In the genomic region with DNA sequence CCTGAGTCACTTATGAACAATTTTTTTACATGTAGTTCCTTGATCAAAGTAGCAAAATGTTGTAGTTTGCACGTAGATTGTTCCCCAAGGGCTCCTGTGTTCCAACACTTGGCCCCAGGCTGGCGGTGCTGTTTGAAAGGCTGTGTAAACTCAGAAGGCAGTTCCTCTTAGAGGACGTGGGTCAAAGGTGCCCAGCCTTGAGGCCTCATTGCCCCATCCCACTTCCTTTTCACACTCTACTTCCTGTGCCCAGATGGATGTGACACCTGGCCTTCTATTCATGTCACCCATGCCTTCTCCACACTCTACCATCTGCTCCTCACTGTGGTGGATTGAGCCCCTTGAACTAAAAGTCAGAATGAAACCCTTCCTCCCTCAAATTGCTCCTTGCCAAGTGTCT, we compare ENCODE assay signal across 16 mouse cellular contexts. TPM values are rescaled to one million over a fixed set of nuclear protein-coding genes. Genes with fewer than 3 reads are reported as not detected.
DNase-seq lines count a peak whose midpoint lies in the region; ATAC-seq and TF ChIP-seq lines count a peak whose summit lies in the region.
"Had no signal": no experiment of that assay in that cellular context is flagged by ENCODE, and none has a peak within 500 bp of the region (broad histone marks: within the 10 kb centered on the region; RNA-seq: fewer than 3 reads in every experiment).

No protein-coding gene starts in this region.

- H3K27me3 ChIP-seq in liver, embryonic 11.5 days (replicated peaks; ENCODE audit: control insufficient read depth, insufficient read depth, low read length), result no peaks in the 10 kb centered on the region
- H3K27me3 ChIP-seq in heart, embryonic 10.5 days (ENCODE audit: insufficient read depth, poor library complexity, severe bottlenecking), result no peaks in the 10 kb centered on the region
- H3K27me3 ChIP-seq: embryonic facial prominence, embryonic 15.5 days; neural tube, embryonic 12.5 days had no signal

- no peak overlapping the region for H3K4me2 ChIP-seq in liver, embryonic 11.5 days

- no peaks in the 10 kb centered on the region for H3K4me1 ChIP-seq in liver, embryonic 11.5 days (replicated peaks; ENCODE audit: control insufficient read depth, insufficient read depth, low read length)
- H3K4me1 ChIP-seq in heart, embryonic 10.5 days, result peaks cover 8% of the 10 kb centered on the region; the same call in 1 of the 2 replicates
- H3K4me1 ChIP-seq: neural tube, embryonic 12.5 days had no signal

- no peak overlapping the region for H3K4me3 ChIP-seq in liver, embryonic 11.5 days (ENCODE audit: low read depth, low read length)
- no peak overlapping the region for H3K4me3 ChIP-seq in heart, embryonic 10.5 days
- no peak overlapping the region for H3K4me3 ChIP-seq in gastrocnemius, adult 2 months

- no peaks in the 10 kb centered on the region for H3K9me3 ChIP-seq in liver, embryonic 11.5 days (ENCODE audit: control insufficient read depth, low read length)
- H3K9me3 ChIP-seq in heart, embryonic 10.5 days, result no peaks in the 10 kb centered on the region
- H3K9me3 ChIP-seq: embryonic facial prominence, embryonic 15.5 days; neural tube, embryonic 12.5 days had no signal

- no peak overlapping the region for H3K27ac ChIP-seq in liver, embryonic 11.5 days (ENCODE audit: low read depth, low read length)
- H3K27ac ChIP-seq in heart, embryonic 10.5 days, result no peak overlapping the region
- H3K27ac ChIP-seq in gastrocnemius, adult 2 months, result no peak overlapping the region
- H3K27ac ChIP-seq: embryonic facial prominence, embryonic 15.5 days; neural tube, embryonic 12.5 days had no signal

- WGBS in liver, embryonic 11.5 days, result 33% methylated on average over 3 of the region's 3 CpGs
- 53% methylated on average over 3 of the region's 3 CpGs for WGBS in heart, embryonic 10.5 days

- no peak for ATAC-seq in liver, embryonic 11.5 days (replicated peaks; ENCODE audit: low FRiP score)
- ATAC-seq in granulocyte monocyte progenitor cell, adult 5-6 weeks (replicated peaks; ENCODE audit: poor library complexity, severe bottlenecking), result peak; percentile 71
- ATAC-seq: CD4-positive, CD25-positive, alpha-beta regulatory T cell, adult 4 months had no signal

- H3K9ac ChIP-seq in liver, embryonic 11.5 days (ENCODE audit: low read depth, low read length), result no peak overlapping the region
- H3K9ac ChIP-seq: embryonic facial prominence, embryonic 15.5 days; lung, embryonic 14.5 days; neural tube, embryonic 12.5 days had no signal

- no peaks in the 10 kb centered on the region for H3K36me3 ChIP-seq in liver, embryonic 11.5 days (ENCODE audit: control insufficient read depth, insufficient read depth, low read length)
- H3K36me3 ChIP-seq in heart, embryonic 10.5 days, result no peaks in the 10 kb centered on the region
- H3K36me3 ChIP-seq: embryonic facial prominence, embryonic 15.5 days; neural tube, embryonic 12.5 days had no signal

- intact Hi-C loops in gastrocnemius, adult 2 months (cut with DNase I), result loop anchor here (2.0 to 5.0 kb wide), 2 partner anchors 47 to 119 kb away; no protein-coding TSS in a partner anchor

- no peak for TF ChIP-seq CTCF in gastrocnemius, adult 2 months (IDR thresholded peaks at IDR 0.05)

- DNase-seq in liver, result peak; percentile 14
- no peak for DNase-seq in liver, embryonic 11.5 days (ENCODE audit: low spot score)
- peak; percentile 70 for DNase-seq in lung, postnatal 36 days
- peak; percentile 32 to 49 for DNase-seq in thymus, postnatal 10 days (ENCODE audit: low spot score in 2 of 2)
- no peak for DNase-seq in heart, embryonic 10.5 days (ENCODE audit: low spot score)
- DNase-seq in gastrocnemius, adult 2 months, result no peak
- DNase-seq in frontal cortex, adult 2 months (ENCODE audit: extremely low spot score in 1 of 2, low spot score in 1 of 2), result no peak
- DNase-seq: layer of hippocampus, adult 9-11 months; lung, embryonic 14.5 days had no signal

RNA-seq across cellular contexts. Expression of gene Wfdc13, which starts 5.0 kb away (rescaled TPM):
- polyA plus RNA-seq in liver, embryonic 11.5 days (2014; fragmentation: Nextera tagmentation; extraction: Ambion mirVana), result not detected in 2 replicates
- not detected in 2 replicates for total RNA-seq in granulocyte monocyte progenitor cell, adult 5-6 weeks (2014; fragmentation: Nextera tagmentation)
- not detected in 2 replicates for total RNA-seq in granulocyte monocyte progenitor cell, adult 5-6 weeks (2017)
- not detected in 2 replicates for polyA plus RNA-seq in heart, embryonic 10.5 days (2016; fragmentation: Nextera tagmentation; extraction: Ambion mirVana)
- not detected for total RNA-seq in gastrocnemius, adult 2 months (2021)
- polyA plus RNA-seq in frontal cortex, adult 2 months (2012; rRNA removed), result not detected in 2 replicates
- total RNA-seq: gastrocnemius, adult 8-10 months; heart, postnatal 25 days had no signal
- polyA plus RNA-seq: CD4-positive, CD25-positive, alpha-beta regulatory T cell, adult 4 months; lung, embryonic 14.5 days; neural tube, embryonic 12.5 days; small intestine, adult 2 months had no signal

RNA-seq across cellular contexts. Expression of gene Wfdc11, which starts 6.0 kb away (rescaled TPM):
- polyA plus RNA-seq in liver, embryonic 11.5 days (2014; fragmentation: Nextera tagmentation; extraction: Ambion mirVana), result not detected in 2 replicates
- not detected in 2 replicates for total RNA-seq in granulocyte monocyte progenitor cell, adult 5-6 weeks (2014; fragmentation: Nextera tagmentation)
- not detected in 2 replicates for total RNA-seq in granulocyte monocyte progenitor cell, adult 5-6 weeks (2017)
- polyA plus RNA-seq in heart, embryonic 10.5 days (2016; fragmentation: Nextera tagmentation; extraction: Ambion mirVana), result not detected in 2 replicates
- total RNA-seq in gastrocnemius, adult 2 months (2021), result not detected
- not detected in 2 replicates for polyA plus RNA-seq in frontal cortex, adult 2 months (2012; rRNA removed)
- total RNA-seq: gastrocnemius, adult 8-10 months; heart, postnatal 25 days had no signal
- polyA plus RNA-seq: CD4-positive, CD25-positive, alpha-beta regulatory T cell, adult 4 months; embryonic facial prominence, embryonic 15.5 days; lung, embryonic 14.5 days; neural tube, embryonic 12.5 days; small intestine, adult 2 months had no signal

RNA-seq across cellular contexts. Expression of gene Spint4, which starts 18.4 kb away (rescaled TPM):
- not detected in 2 replicates for polyA plus RNA-seq in liver, embryonic 11.5 days (2014; fragmentation: Nextera tagmentation; extraction: Ambion mirVana)
- not detected in 2 replicates for total RNA-seq in granulocyte monocyte progenitor cell, adult 5-6 weeks (2014; fragmentation: Nextera tagmentation)
- total RNA-seq in granulocyte monocyte progenitor cell, adult 5-6 weeks (2017), result not detected in 2 replicates
- not detected in 2 replicates for polyA plus RNA-seq in heart, embryonic 10.5 days (2016; fragmentation: Nextera tagmentation; extraction: Ambion mirVana)
- not detected for total RNA-seq in gastrocnemius, adult 2 months (2021)
- not detected in 2 replicates for polyA plus RNA-seq in frontal cortex, adult 2 months (2012; rRNA removed)
- total RNA-seq: gastrocnemius, adult 8-10 months; heart, postnatal 25 days had no signal
- polyA plus RNA-seq: CD4-positive, CD25-positive, alpha-beta regulatory T cell, adult 4 months; embryonic facial prominence, embryonic 15.5 days; lung, embryonic 14.5 days; neural tube, embryonic 12.5 days; small intestine, adult 2 months had no signal

RNA-seq across cellular contexts. Expression of gene Wfdc9, which starts 23.5 kb away (rescaled TPM):
- polyA plus RNA-seq in liver, embryonic 11.5 days (2014; fragmentation: Nextera tagmentation; extraction: Ambion mirVana), result not detected in 2 replicates
- not detected in 2 replicates for total RNA-seq in granulocyte monocyte progenitor cell, adult 5-6 weeks (2014; fragmentation: Nextera tagmentation)
- total RNA-seq in granulocyte monocyte progenitor cell, adult 5-6 weeks (2017), result not detected in 2 replicates
- not detected in 2 replicates for polyA plus RNA-seq in heart, embryonic 10.5 days (2016; fragmentation: Nextera tagmentation; extraction: Ambion mirVana)
- total RNA-seq in gastrocnemius, adult 2 months (2021), result not detected
- not detected in 2 replicates for polyA plus RNA-seq in frontal cortex, adult 2 months (2012; rRNA removed)
- total RNA-seq: gastrocnemius, adult 8-10 months; heart, postnatal 25 days had no signal
- polyA plus RNA-seq: CD4-positive, CD25-positive, alpha-beta regulatory T cell, adult 4 months; embryonic facial prominence, embryonic 15.5 days; lung, embryonic 14.5 days; neural tube, embryonic 12.5 days; small intestine, adult 2 months had no signal

RNA-seq across cellular contexts. Expression of gene Wfdc10, which starts 24.1 kb away (rescaled TPM):
- polyA plus RNA-seq in liver, embryonic 11.5 days (2014; fragmentation: Nextera tagmentation; extraction: Ambion mirVana), result not detected in 2 replicates
- not detected in 2 replicates for total RNA-seq in granulocyte monocyte progenitor cell, adult 5-6 weeks (2014; fragmentation: Nextera tagmentation)
- total RNA-seq in granulocyte monocyte progenitor cell, adult 5-6 weeks (2017), result not detected in 2 replicates
- not detected in 2 replicates for polyA plus RNA-seq in heart, embryonic 10.5 days (2016; fragmentation: Nextera tagmentation; extraction: Ambion mirVana)
- not detected for total RNA-seq in gastrocnemius, adult 2 months (2021)
- polyA plus RNA-seq in frontal cortex, adult 2 months (2012; rRNA removed), result not detected in 2 replicates
- total RNA-seq: gastrocnemius, adult 8-10 months; heart, postnatal 25 days had no signal
- polyA plus RNA-seq: CD4-positive, CD25-positive, alpha-beta regulatory T cell, adult 4 months; lung, embryonic 14.5 days; small intestine, adult 2 months had no signal

Comparison
In these comparisons a context has a peak if more than half of its experiments do, and no peak if none do; other contexts are left out.
1. DNase-seq: peak in liver (single experiment), lung, postnatal 36 days (single experiment) and thymus, postnatal 10 days (2 of 2); none in liver, embryonic 11.5 days (single experiment), heart, embryonic 10.5 days (single experiment), gastrocnemius, adult 2 months (single experiment) and frontal cortex, adult 2 months (0 of 2).